Mouse (Mus musculus) testis, adult 2 months (tissue): Measurements from ENCODE around the gene Fam78a. TPM values are rescaled to one million over a fixed set of nuclear protein-coding genes. Genes with fewer than 3 reads are reported as not detected.

Experiments used
- H3K27ac ChIP-seq: fragments of 200-500 bp; 2 replicates; pipeline ENCODE4 v1.5.1; 2012; ENCODE audit warnings: low read depth, low read length; ENCODE audit not compliant: control insufficient read depth, insufficient read depth
- H3K27me3 ChIP-seq: fragments of 200-500 bp; 2 replicates; pipeline ENCODE4 v1.6.1; 2012; ENCODE audit warnings: mild to moderate bottlenecking, low read length, moderate library complexity; ENCODE audit not compliant: control insufficient read depth, insufficient read depth
- H3K36me3 ChIP-seq: fragments of 200-500 bp; 2 replicates; pipeline ENCODE4 v1.6.1; 2012; ENCODE audit warnings: mild to moderate bottlenecking, low read length; ENCODE audit not compliant: control insufficient read depth, insufficient read depth
- H3K4me1 ChIP-seq: fragments of 200-500 bp; 2 replicates; pipeline ENCODE4 v1.6.1; 2012; ENCODE audit warnings: low read length; ENCODE audit not compliant: control insufficient read depth, insufficient read depth
- H3K4me3 ChIP-seq: fragments of 200-500 bp; 2 replicates; pipeline ENCODE4 v1.5.1; 2012; ENCODE audit warnings: low read depth, mild to moderate bottlenecking, low read length, moderate library complexity, mixed read lengths; ENCODE audit not compliant: control insufficient read depth
- CTCF ChIP-seq: fragments of 200-500 bp; IDR thresholded peaks from 2 replicates; pipeline ENCODE4 v1.5.1; 2012; ENCODE audit warnings: low read depth, mild to moderate bottlenecking, inconsistent platforms, low read length, moderate library complexity; ENCODE audit not compliant: control insufficient read depth, insufficient read depth, insufficient replicate concordance
- POLR2A ChIP-seq: fragments of 200-500 bp; IDR thresholded peaks from 2 replicates; pipeline ENCODE4 v1.6.1; 2012; ENCODE audit warnings: low read depth, mild to moderate bottlenecking, inconsistent platforms, low read length, moderate library complexity; ENCODE audit not compliant: control insufficient read depth
- polyA plus RNA-seq: library from polyadenylated mRNA; depleted of rRNA; stranded (reverse); fragments of >200 nt; gene quantifications from 2 replicates; pipeline ENCODE4 v1.2.3, GENCODE M21; 2012

The Fam78a gene
- polyA plus RNA-seq, 1 experiment, result 276 TPM

GRCm38 (mm10) chr2:32095351-32096121, 10.9 kb upstream of the Fam78a start, which contains the start of gene Plpp7:
TSS of gene Plpp7 (plus strand) at chr2:32095528.
- 0 out of 2 replicates have a peak within 1 kb of the TSS, but pooled peaks have one; percentile 15 for H3K27ac ChIP-seq
- peak within 1 kb of the TSS; percentile 17 for H3K4me3 ChIP-seq
- H3K27me3 ChIP-seq, result no peaks in the 10 kb centered on the region
- H3K36me3 ChIP-seq, result no peaks in the 10 kb centered on the region
- TF ChIP-seq POLR2A (0 out of 2 replicates have a peak, but pooled peaks have one; percentile 41), CTCF (no peak)
- peaks cover 8% of the 10 kb centered on the region for H3K4me1 ChIP-seq

GRCm38 (mm10) chr2:32094001-32094707, 9.5 kb upstream of the Fam78a start:
- peaks cover 8% of the 10 kb centered on the region for H3K4me1 ChIP-seq
- H3K27me3 ChIP-seq, result no peaks in the 10 kb centered on the region
- no peak overlapping the region for H3K4me3 ChIP-seq
- TF ChIP-seq CTCF, result no peak
- TF ChIP-seq POLR2A, result no peak
- H3K36me3 ChIP-seq, result no peaks in the 10 kb centered on the region
- H3K27ac ChIP-seq, result no peak overlapping the region

GRCm38 (mm10) chr2:32091956-32092355, 7.3 kb upstream of the Fam78a start:
- Histone ChIP-seq H3K4me1 (peaks cover 21% of the 10 kb centered on the region), H3K27me3 (no peaks in the 10 kb centered on the region), H3K4me3 (no peak overlapping the region), H3K27ac (no peak overlapping the region), H3K36me3 (no peaks in the 10 kb centered on the region)
- no peak for TF ChIP-seq CTCF
- no peak for TF ChIP-seq POLR2A

GRCm38 (mm10) chr2:32090145-32090544, 5.5 kb upstream of the Fam78a start:
- no peaks in the 10 kb centered on the region for H3K36me3 ChIP-seq
- TF ChIP-seq POLR2A (no peak), CTCF (no peak)
- H3K4me1 ChIP-seq, result peaks cover 16% of the 10 kb centered on the region
- no peaks in the 10 kb centered on the region for H3K27me3 ChIP-seq
- H3K4me3 ChIP-seq, result peak overlapping the region; percentile 46
- H3K27ac ChIP-seq, result no peak overlapping the region

- H3K4me3 ChIP-seq, result peak overlapping the region; percentile 57
- TF ChIP-seq CTCF (no peak), POLR2A (no peak)
- peaks cover 16% of the 10 kb centered on the region for H3K4me1 ChIP-seq
- H3K27ac ChIP-seq, result no peak overlapping the region
- H3K27me3 ChIP-seq, result no peaks in the 10 kb centered on the region
- no peaks in the 10 kb centered on the region for H3K36me3 ChIP-seq
Observed at GRCm38 (mm10) chr2:32089606-32090005, 4.9 kb upstream of the Fam78a start.

- Histone ChIP-seq H3K36me3 (no peaks in the 10 kb centered on the region), H3K4me3 (peak overlapping the region; percentile 76), H3K4me1 (peaks cover 22% of the 10 kb centered on the region), H3K27me3 (no peaks in the 10 kb centered on the region), H3K27ac (no peak overlapping the region)
- TF ChIP-seq POLR2A (no peak), CTCF (no peak)
Observed at GRCm38 (mm10) chr2:32088372-32088981, 3.8 kb upstream of the Fam78a start.

- Histone ChIP-seq H3K27ac (no peak overlapping the region), H3K4me1 (peaks cover 25% of the 10 kb centered on the region), H3K4me3 (peak overlapping the region; percentile 76), H3K36me3 (no peaks in the 10 kb centered on the region), H3K27me3 (no peaks in the 10 kb centered on the region)
- TF ChIP-seq POLR2A, result no peak
- no peak for TF ChIP-seq CTCF
Observed at GRCm38 (mm10) chr2:32087606-32088005, 2.9 kb upstream of the Fam78a start.

GRCm38 (mm10) chr2:32085231-32085630, 574 bp upstream of the Fam78a start:
- peak overlapping the region; percentile 83 for H3K27ac ChIP-seq
- no peaks in the 10 kb centered on the region for H3K27me3 ChIP-seq
- no peaks in the 10 kb centered on the region for H3K36me3 ChIP-seq
- peaks cover 25% of the 10 kb centered on the region for H3K4me1 ChIP-seq
- TF ChIP-seq CTCF, result no peak
- TF ChIP-seq POLR2A, result no peak
- peak overlapping the region; percentile 76 for H3K4me3 ChIP-seq
